Mouse (Mus musculus) small intestine, adult 2 months (tissue): ENCODE measurements around the gene Olfr281.

Experiments used
- CTCF ChIP-seq: fragments of 200-500 bp; IDR thresholded peaks from 2 replicates; pipeline ENCODE4 v1.5.1; 2012; ENCODE audit warnings: low read depth, mild to moderate bottlenecking, control low read depth, inconsistent platforms, low read length, moderate library complexity, mixed read lengths; ENCODE audit not compliant: insufficient replicate concordance, insufficient read length; ENCODE audit errors: extremely low read depth
- POLR2A ChIP-seq: fragments of 200-500 bp; IDR thresholded peaks from 2 replicates; pipeline ENCODE4 v1.6.1; 2012; ENCODE audit warnings: low read depth, mild to moderate bottlenecking, control low read depth, inconsistent platforms, low read length, moderate library complexity

GRCm38 (mm10) chr15:98475382-98475781, 23.0 kb downstream of the Olfr281 start:
- peak; percentile 68; the same call in 1 of the 2 replicates for TF ChIP-seq CTCF
- TF ChIP-seq POLR2A: no peak
